Mouse (Mus musculus) hindbrain, embryonic 11.5 days (tissue): ENCODE measurements around the gene Wdr59. TPM values are rescaled to one million over a fixed set of nuclear protein-coding genes. Genes with fewer than 3 reads are reported as not detected.

ENCODE experiments used
- ATAC-seq: fragments of 200-750 bp; cut with Nextera tagmentation; 2 replicates; pipeline ENCODE4 v1.8.0; 2017; ENCODE audit warnings: mild to moderate bottlenecking, moderate TSS enrichment, moderate library complexity; ENCODE audit not compliant: low FRiP score
- DNase-seq: peaks from one replicate; pipeline ENCODE4 v3.0.0-alpha.2; 2015; ENCODE audit warnings: low spot score
- H3K27ac ChIP-seq: fragments of 300-500 bp; sonication (generic); 2 replicates; pipeline ENCODE4 v1.5.1; 2014; ENCODE audit warnings: mild to moderate bottlenecking, low read depth, low read length
- H3K27me3 ChIP-seq: fragments of 300-500 bp; sonication (generic); 2 replicates; pipeline ENCODE4 v1.6.1; 2014; ENCODE audit warnings: mild to moderate bottlenecking, low read length, moderate library complexity, mixed read lengths; ENCODE audit not compliant: control insufficient read depth, insufficient read depth
- H3K36me3 ChIP-seq: fragments of 300-500 bp; sonication (generic); 2 replicates; pipeline ENCODE4 v1.6.1; 2014; ENCODE audit warnings: mild to moderate bottlenecking, low read length, moderate library complexity, mixed read lengths; ENCODE audit not compliant: control insufficient read depth, insufficient read depth
- H3K4me1 ChIP-seq: fragments of 300-500 bp; sonication (generic); replicated peaks from 2 replicates; pipeline ENCODE4 v1.6.1; 2014; ENCODE audit warnings: low read length, mixed read lengths; ENCODE audit not compliant: control insufficient read depth, insufficient read depth
- H3K4me2 ChIP-seq: fragments of 300-500 bp; sonication (generic); replicated peaks from 2 replicates; pipeline ENCODE4 v1.6.1; 2014; ENCODE audit warnings: mild to moderate bottlenecking, low read depth, low read length
- H3K4me3 ChIP-seq: fragments of 300-500 bp; sonication (generic); 2 replicates; pipeline ENCODE4 v1.5.1; 2014; ENCODE audit warnings: low read depth, low read length
- H3K9ac ChIP-seq: fragments of 300-500 bp; sonication (generic); 2 replicates; pipeline ENCODE4 v1.6.1; 2014; ENCODE audit warnings: low read depth, low read length
- H3K9me3 ChIP-seq: fragments of 300-500 bp; sonication (generic); 2 replicates; pipeline ENCODE4 v1.6.1; 2016; ENCODE audit warnings: low read length; ENCODE audit not compliant: control insufficient read depth
- WGBS: fragments of 180-500 bp; shearing (Covaris S2); extraction: QIAGEN DNeasy Blood & Tissue Kit; methylation state at CpG from one replicate; pipeline ENCODE4 v1.1.7; 2014; 5-methylcytosine and 5-hydroxymethylcytosine counted together
- polyA plus RNA-seq: library from polyadenylated mRNA; unstranded; fragments of >200 nt; fragmentation: Nextera tagmentation; extraction: Ambion mirVana; gene quantifications from 2 replicates; pipeline ENCODE4 v1.2.1, GENCODE M21; 2014

Gene Wdr59
- polyA plus RNA-seq, 1 experiment from 2014 or later = 4.6 TPM

- Histone ChIP-seq H3K9ac (no peak overlapping the region), H3K27me3 (no peaks in the 10 kb centered on the region), H3K27ac (no peak overlapping the region), H3K4me1 (peaks cover 8% of the 10 kb centered on the region; the same call in 1 of the 2 replicates), H3K36me3 (no peaks in the 10 kb centered on the region), H3K4me2 (no peak overlapping the region), H3K4me3 (peak overlapping the region; percentile 78), H3K9me3 (no peaks in the 10 kb centered on the region)
- ATAC-seq (no peak), DNase-seq (no peak)
- WGBS = 59% methylated on average over 5 of the region's 5 CpGs
These were observed 13.6 kb upstream of the Wdr59 start for GRCm38 (mm10) chr8:111535491-111535890.

- WGBS = 71% methylated on average over 4 of the region's 4 CpGs
- no peaks in the 10 kb centered on the region for H3K27me3 ChIP-seq
- ATAC-seq = no peak
- no peak overlapping the region for H3K4me2 ChIP-seq
- DNase-seq = no peak
- H3K4me3 ChIP-seq = no peak overlapping the region
- H3K9me3 ChIP-seq = no peaks in the 10 kb centered on the region
- no peak overlapping the region for H3K9ac ChIP-seq
- peaks cover 2% of the 10 kb centered on the region; the same call in 1 of the 2 replicates for H3K4me1 ChIP-seq
- H3K36me3 ChIP-seq = no peaks in the 10 kb centered on the region
- H3K27ac ChIP-seq = no peak overlapping the region
These were observed 11.6 kb upstream of the Wdr59 start for GRCm38 (mm10) chr8:111533503-111533902.

- no peak overlapping the region for H3K27ac ChIP-seq
- no peaks in the 10 kb centered on the region for H3K36me3 ChIP-seq
- no peaks in the 10 kb centered on the region for H3K9me3 ChIP-seq
- whole genome bisulfite sequencing = 86% methylated on average over 17 of the region's 17 CpGs
- no peaks in the 10 kb centered on the region for H3K4me1 ChIP-seq
- H3K4me3 ChIP-seq = no peak overlapping the region
- no peak overlapping the region for H3K9ac ChIP-seq
- no peaks in the 10 kb centered on the region for H3K27me3 ChIP-seq
- DNase-seq (no peak), ATAC-seq (no peak)
- H3K4me2 ChIP-seq = no peak overlapping the region
These were observed 9.7 kb upstream of the Wdr59 start for GRCm38 (mm10) chr8:111531621-111532020.

- ATAC-seq (no peak), DNase-seq (no peak)
- Histone ChIP-seq H3K36me3 (no peaks in the 10 kb centered on the region), H3K4me1 (no peaks in the 10 kb centered on the region), H3K27me3 (no peaks in the 10 kb centered on the region), H3K9me3 (no peaks in the 10 kb centered on the region), H3K27ac (no peak overlapping the region), H3K9ac (no peak overlapping the region), H3K4me2 (no peak overlapping the region), H3K4me3 (no peak overlapping the region)
- 79% methylated on average over 12 of the region's 12 CpGs for WGBS
These were observed 9.3 kb upstream of the Wdr59 start for GRCm38 (mm10) chr8:111531191-111531590.

- no peak for ATAC-seq
- Histone ChIP-seq H3K27me3 (no peaks in the 10 kb centered on the region), H3K4me3 (no peak overlapping the region), H3K9ac (no peak overlapping the region), H3K4me2 (no peak overlapping the region), H3K27ac (no peak overlapping the region), H3K36me3 (no peaks in the 10 kb centered on the region), H3K4me1 (no peaks in the 10 kb centered on the region), H3K9me3 (no peaks in the 10 kb centered on the region)
- 85% methylated on average over 5 of the region's 5 CpGs for WGBS
- no peak for DNase-seq
These were observed 6.2 kb upstream of the Wdr59 start for GRCm38 (mm10) chr8:111528071-111528470.

GRCm38 (mm10) chr8:111527149-111527548 is 5.3 kb upstream of the Wdr59 start:
- no peak for DNase-seq
- H3K27me3 ChIP-seq = no peaks in the 10 kb centered on the region
- WGBS = 77% methylated on average over 8 of the region's 8 CpGs
- no peaks in the 10 kb centered on the region for H3K9me3 ChIP-seq
- no peak overlapping the region for H3K4me2 ChIP-seq
- no peak for ATAC-seq
- H3K4me3 ChIP-seq = no peak overlapping the region
- H3K9ac ChIP-seq = no peak overlapping the region
- H3K27ac ChIP-seq = no peak overlapping the region
- no peaks in the 10 kb centered on the region for H3K4me1 ChIP-seq
- H3K36me3 ChIP-seq = no peaks in the 10 kb centered on the region

- no peaks in the 10 kb centered on the region for H3K27me3 ChIP-seq
- H3K9me3 ChIP-seq = no peaks in the 10 kb centered on the region
- H3K4me3 ChIP-seq = no peak overlapping the region
- H3K4me1 ChIP-seq = no peaks in the 10 kb centered on the region
- no peak overlapping the region for H3K4me2 ChIP-seq
- no peak for ATAC-seq
- DNase-seq = no peak
- no peak overlapping the region for H3K9ac ChIP-seq
- H3K36me3 ChIP-seq = no peaks in the 10 kb centered on the region
- H3K27ac ChIP-seq = no peak overlapping the region
- WGBS = 84% methylated on average over 6 of the region's 6 CpGs
These were observed 4.6 kb upstream of the Wdr59 start for GRCm38 (mm10) chr8:111526403-111527024.

- H3K9ac ChIP-seq = no peak overlapping the region
- ATAC-seq = no peak
These were observed 4.4 kb downstream of the Wdr59 start for GRCm38 (mm10) chr8:111517466-111517865.

GRCm38 (mm10) chr8:111516451-111517035 is 5.3 kb downstream of the Wdr59 start:
- DNase-seq (no peak), ATAC-seq (no peak)
- WGBS = 85% methylated on average over 7 of the region's 7 CpGs

More at GRCm38 (mm10) chr8:111517466-111517865, 4.4 kb downstream of the Wdr59 start:
- WGBS = 94% methylated on average over 2 of the region's 2 CpGs
- Histone ChIP-seq H3K4me3 (no peak overlapping the region), H3K27me3 (no peaks in the 10 kb centered on the region), H3K36me3 (no peaks in the 10 kb centered on the region), H3K9me3 (no peaks in the 10 kb centered on the region), H3K4me2 (no peak overlapping the region), H3K27ac (no peak overlapping the region), H3K4me1 (no peaks in the 10 kb centered on the region)
- DNase-seq = no peak

More at GRCm38 (mm10) chr8:111516451-111517035, 5.3 kb downstream of the Wdr59 start:
- no peaks in the 10 kb centered on the region for H3K27me3 ChIP-seq
- H3K9ac ChIP-seq = no peak overlapping the region
- no peaks in the 10 kb centered on the region for H3K36me3 ChIP-seq
- no peak overlapping the region for H3K4me2 ChIP-seq
- H3K4me1 ChIP-seq = no peaks in the 10 kb centered on the region
- no peaks in the 10 kb centered on the region for H3K9me3 ChIP-seq
- H3K4me3 ChIP-seq = no peak overlapping the region
- no peak overlapping the region for H3K27ac ChIP-seq
